Mouse (Mus musculus) MEL (cell line): ENCODE results near the gene AI837181.

Experiments used
- CTCF ChIP-seq, 3 experiments: IDR thresholded peaks in 2 of 3; conservative IDR thresholded peaks in 1 of 3; 2 replicates each; pipeline ENCODE4 v1.5.1; 2011 to 2012; ENCODE audit warnings: low read length in 3 of 3, low read depth in 2 of 3, mild to moderate bottlenecking in 2 of 3, improper control_type of control experiment in 1 of 3, inconsistent platforms in 1 of 3, mixed read lengths in 1 of 3, moderate library complexity in 1 of 3; ENCODE audit not compliant: control insufficient read depth in 1 of 3, insufficient read depth in 1 of 3, poor library complexity in 1 of 3, severe bottlenecking in 1 of 3
- POLR2A ChIP-seq, 2 experiments: IDR thresholded peaks; 2 replicates each; pipeline ENCODE4 v1.6.1; 2011 to 2012; ENCODE audit warnings: low read length in 2 of 2, mild to moderate bottlenecking in 2 of 2, control low read depth in 1 of 2, improper control_type of control experiment in 1 of 2, low read depth in 1 of 2, moderate library complexity in 1 of 2; ENCODE audit not compliant: control insufficient read depth in 1 of 2, insufficient read depth in 1 of 2, poor library complexity in 1 of 2

- TF ChIP-seq POLR2A (IDR thresholded peaks at IDR 0.05; ENCODE audit: control insufficient read depth in 1 of 2, insufficient read depth in 1 of 2, low read depth in 1 of 2, low read length in 2 of 2, poor library complexity in 1 of 2): no peak
- TF ChIP-seq CTCF (IDR thresholded peaks at IDR 0.05 in 2 of 3, conservative IDR thresholded peaks at IDR 0.05 in 1 of 3; ENCODE audit: control insufficient read depth in 1 of 3, insufficient read depth in 1 of 3, low read depth in 2 of 3, low read length in 3 of 3, poor library complexity in 1 of 3, severe bottlenecking in 1 of 3): peak; percentile 51 to 72 (median 62); a peak in 5 of 6 replicates
These were observed 17.8 kb upstream of the AI837181 start for GRCm38 (mm10) chr19:5407133-5407532.
